Mouse (Mus musculus) spleen, postnatal 14 days (tissue): Measurements from ENCODE around the gene Dcaf6.

ENCODE experiments used
- DNase-seq, 2 experiments: peaks; one replicate each; pipeline ENCODE4 v3.0.0; 2021 to 2022; ENCODE audit warnings: low spot score in 2 of 2

The Dcaf6 gene

DNA sequence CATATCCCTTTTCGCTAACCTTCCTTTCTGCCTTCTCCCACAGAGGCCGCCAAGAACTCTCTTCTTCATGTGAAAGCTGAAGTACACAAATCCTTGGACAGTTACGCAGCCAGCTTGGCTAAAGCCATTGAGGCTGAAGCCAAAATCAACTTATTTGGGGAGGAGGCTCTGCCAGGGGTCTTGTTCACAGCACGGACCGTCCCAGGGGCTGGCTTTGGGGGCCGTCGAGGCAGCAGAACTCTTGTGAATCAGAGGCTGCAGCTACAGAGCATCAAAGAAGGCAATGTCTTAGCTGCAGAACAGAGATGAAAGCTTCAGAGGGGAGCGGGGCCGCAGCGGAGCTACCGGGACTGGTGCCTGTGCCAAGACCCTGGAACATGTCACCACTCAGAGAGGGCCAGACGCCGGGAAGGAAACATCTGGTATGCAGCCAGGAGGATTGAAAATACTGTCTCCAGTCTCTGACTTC is 138.8 kb downstream of the Dcaf6 start:
- no peak for DNase-seq

DNA sequence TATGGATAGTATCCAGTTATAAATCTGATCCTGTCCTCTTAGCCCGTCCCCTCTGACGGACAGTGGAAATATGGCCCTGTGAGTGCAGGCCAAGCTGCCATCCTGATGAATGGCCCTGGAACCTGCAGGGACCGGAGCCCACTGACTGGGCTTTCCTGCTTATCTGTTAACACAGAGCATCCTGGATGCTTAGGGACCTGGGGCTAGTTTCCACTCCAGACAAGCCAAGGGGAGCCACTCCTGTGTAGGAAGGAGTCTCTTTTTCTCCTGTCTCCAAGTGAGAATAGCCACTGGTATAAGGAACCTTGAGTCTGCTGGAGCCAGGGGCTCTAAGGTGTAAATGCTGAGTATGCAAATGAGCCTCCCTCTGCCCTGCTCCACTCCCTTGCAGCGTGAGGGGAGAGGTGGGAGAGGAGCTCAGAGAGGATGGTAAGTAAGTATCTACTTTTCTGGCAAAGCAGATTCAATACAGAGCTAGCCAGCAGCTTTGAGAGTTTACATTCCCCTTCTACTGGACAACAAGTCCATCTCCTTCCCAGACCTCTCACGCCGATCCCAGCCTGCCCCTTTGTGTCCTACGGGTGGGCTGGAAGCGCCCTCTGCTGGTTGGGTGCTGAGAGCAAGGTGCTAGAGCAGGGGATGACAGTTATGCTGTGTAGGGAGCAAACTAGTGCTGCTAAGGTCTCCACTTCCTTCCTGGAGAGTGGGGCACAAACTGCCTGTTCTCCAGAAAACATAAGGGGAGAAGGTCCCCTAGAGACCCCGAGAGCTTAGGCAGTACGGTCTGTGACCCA is 139.9 kb downstream of the Dcaf6 start:
- DNase-seq = peak; percentile 46 to 62

DNA sequence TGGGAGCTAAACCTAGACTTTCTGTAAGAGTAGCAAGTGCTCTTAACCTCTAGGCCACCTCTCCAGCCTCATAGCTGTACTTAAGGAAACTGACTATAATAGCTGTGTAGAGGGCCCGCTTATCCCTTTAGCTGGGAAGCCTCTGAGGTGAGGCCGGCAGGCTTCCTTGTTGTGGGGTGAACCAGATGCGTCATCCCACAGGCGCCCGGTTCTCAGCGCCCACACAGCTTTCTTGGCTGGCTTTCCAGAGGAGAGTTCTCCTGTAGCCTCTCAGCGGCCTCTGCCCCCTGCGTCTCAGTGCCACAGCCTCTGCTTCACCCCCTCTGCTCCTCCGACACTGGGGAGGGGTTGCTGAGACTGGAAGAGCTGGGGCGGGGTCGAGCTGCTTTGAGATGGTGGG is 143.9 kb downstream of the Dcaf6 start:
- DNase-seq = no peak

DNA sequence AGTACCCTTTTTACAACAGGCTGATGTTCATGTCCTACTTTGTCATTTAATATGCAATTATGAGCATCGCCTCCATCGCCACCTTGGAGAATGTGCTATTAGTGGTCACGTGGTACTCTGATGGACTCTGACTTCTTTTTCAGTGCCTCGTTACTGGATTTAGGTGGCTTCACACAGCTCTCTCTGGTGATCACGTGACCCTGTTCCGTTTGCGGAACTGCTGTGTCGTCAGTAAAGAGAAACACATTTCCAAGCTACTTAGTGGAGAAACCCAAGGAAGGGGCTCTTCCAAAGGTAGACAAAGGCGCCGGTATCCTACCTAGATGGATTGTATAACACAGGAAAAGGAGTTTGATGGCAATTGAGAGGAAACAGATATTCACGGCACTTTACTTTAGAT is 152.1 kb downstream of the Dcaf6 start:
- DNase-seq = no peak

DNA sequence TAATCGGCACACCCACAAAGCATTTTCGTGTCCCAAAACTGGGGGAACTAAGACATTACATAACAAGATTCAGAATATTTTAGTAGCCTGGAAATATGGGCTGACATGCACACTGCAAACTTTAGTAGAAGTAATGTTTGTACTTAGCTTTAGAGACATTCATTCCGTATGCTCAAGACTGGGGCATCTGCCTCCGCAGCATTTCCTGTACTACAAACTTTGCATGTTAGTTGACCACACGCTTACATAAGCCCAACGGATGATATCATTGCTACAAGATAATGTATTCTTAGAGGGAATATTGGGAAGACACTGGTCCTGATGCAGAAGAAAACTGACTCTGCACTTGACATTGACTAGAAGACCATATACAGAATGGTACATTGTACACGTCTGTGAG is 155.9 kb downstream of the Dcaf6 start:
- no peak for DNase-seq

DNA sequence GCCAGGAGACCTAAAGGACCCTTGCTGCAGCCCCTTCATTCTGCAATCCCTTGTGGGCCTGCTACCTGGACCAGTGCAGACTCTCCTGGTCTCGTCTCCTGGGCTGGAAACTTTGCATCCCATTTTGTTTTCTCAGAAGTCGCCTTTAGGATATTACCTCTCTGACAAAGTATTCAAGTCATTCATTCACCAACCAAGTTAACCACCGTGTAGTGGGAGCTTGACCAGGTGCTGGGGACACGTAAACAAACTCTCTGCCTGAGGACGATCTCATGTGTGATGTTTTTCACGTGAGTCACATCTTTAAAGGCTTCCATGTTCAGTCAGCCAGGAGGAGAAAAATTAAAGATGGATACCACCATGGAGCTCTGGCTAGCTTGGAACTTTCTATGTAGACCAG is 157.1 kb downstream of the Dcaf6 start:
- DNase-seq = no peak

DNA sequence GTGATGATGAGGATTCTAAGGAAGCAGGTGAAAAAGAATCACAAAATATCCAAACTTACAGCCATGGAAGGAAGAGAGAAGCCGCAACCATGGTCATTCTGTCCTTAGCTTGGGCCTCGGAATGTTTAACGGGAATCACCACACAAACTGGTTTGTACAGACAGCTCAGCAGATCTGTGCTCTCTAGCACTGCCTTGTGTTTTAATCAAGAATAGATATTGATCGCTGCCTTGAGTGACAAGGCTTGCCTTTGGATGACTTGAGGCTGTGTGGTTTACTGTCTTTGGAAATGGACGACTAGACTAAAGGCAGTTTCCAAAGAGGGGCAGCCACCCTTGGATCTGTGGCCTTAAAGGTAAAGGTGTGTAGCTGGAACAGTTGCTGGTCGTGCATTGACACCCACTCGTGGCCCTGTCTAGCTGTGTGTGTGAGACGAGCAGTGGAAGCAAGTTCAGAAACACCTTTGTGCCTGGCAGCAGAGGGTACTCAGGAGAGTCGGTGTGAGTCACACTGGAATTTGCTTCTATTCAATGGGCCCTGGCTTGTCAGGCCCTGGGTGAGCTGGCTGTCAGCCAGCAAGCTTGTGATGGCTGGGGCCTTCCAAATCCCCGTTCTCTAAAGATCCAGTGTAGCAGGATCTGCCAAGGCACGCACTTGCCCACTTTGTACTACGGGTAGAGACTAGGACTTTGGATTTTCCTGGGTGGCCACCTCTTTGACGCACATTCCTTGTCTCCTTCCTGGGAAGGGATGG is 157.6 kb downstream of the Dcaf6 start:
- no peak for DNase-seq

DNA sequence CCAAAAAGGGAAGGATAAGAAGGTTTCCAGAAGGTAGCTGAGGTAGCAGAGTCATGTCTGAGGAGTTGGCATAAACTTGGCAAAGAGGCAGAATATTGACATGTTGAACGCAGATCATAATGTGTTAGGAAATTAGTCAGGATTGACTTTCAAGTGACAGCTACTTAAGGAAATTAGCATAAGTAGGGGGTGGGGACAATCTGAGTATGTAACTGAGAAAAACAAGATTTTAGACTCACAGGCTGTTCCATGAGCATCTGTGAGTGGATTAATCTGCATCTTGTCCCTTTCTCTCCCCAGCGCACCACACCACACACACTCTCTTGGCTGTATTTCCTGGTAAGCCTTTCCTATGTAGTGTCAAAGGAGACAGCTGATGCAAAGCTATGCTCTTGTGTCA is 158.7 kb downstream of the Dcaf6 start:
- DNase-seq = no peak

DNA sequence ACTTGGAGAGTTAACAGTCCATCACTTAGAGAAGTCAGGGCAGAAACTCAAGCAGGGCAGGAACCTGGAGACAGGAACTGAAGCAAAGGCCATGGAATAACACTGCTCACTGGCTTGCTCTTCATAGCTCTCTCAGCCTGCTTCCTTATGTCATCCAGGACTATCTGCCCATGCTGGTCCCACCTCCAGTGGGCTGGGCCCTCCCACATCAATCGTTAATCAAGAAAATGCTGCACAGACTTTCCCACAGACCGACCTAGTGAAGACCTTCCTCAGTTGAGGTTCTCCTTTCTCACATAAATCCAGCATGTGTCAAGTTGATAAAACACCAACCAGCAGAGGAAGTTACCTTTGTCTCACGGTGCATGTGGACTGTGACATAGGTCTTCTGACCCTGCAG is 159.2 kb downstream of the Dcaf6 start:
- DNase-seq = no peak

DNA sequence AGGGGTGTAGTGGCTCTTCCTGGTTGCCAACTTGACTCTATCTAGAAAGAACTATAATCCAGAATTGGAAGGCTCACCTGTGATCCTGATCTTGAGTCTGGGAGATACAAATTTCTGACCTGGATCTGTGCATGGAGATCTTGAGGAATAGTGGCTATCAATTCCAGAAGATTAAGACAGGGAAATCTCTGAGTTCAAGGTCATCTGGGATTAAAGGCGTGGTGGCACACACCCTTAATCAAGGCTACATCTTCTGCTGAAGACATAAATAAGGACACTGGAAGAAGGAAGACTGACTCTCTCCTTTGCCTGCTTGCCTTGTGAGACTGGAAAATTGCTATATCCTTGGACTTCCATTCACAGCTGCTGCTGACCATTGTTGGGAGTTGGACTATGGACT is 164.8 kb downstream of the Dcaf6 start, which contains the start of gene Gpr161:
TSS of gene Gpr161 (plus strand) at position 301 of the 400 bp plus-strand sequence.
- no peak for DNase-seq

DNA sequence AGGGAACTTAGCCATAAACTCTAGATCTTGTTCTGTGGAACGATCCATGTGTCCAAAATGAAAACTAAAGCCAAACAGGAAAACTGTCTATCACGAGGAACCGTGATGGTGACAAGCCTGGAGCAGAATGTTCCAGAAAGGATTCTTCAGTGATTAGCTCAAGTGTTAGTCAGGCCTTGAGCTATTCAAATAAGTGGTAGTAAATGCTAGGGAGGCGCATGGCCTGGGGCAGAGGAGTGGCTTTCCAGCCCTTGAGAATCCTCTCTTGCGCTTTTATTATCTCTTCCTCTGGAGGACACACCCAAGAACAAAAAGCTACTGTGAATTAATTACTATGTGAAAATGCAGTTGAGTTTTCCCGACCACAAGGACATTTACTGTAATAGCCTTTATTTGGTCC is 168.7 kb downstream of the Dcaf6 start:
- DNase-seq = no peak

DNA sequence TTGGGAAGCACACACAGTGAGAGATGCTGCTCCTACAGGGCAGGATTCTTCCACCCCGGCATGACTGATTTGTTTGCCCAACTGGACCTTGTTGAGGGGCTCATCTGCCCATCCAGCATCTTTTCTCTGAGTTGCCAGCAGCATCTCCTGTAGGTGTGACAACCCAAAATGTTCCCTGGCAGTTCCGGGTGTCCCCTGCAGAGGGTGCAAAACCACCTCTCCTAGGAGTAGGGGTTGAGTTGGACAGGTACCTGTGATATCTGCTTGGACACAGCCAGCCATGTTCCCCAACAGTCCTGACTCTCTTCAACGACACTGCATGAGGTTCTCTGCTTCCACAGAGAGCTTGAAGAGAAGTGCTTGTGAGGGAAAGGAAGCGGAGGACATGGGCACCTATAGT is 170.4 kb downstream of the Dcaf6 start:
- DNase-seq = peak in 1 of 2 experiments; percentile 35

DNA sequence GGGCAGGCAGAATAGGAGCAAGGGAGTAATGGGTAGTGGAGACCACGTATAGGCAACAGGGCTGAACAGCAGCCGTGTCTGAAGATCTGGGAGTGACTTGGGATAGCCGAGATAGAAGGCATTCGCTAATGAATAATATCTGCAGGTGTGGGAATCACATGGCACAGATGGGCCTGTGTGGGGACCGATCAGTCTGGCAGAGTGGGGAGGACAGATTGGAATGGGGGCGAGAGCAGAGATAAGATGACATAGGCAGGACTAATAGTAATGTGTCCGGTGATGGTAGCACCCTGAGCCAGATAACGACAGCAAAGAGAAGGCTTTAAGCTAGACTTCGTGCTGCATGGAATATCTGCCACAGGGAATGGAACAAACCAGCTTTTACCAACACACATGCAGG is 172.1 kb downstream of the Dcaf6 start:
- no peak for DNase-seq

DNA sequence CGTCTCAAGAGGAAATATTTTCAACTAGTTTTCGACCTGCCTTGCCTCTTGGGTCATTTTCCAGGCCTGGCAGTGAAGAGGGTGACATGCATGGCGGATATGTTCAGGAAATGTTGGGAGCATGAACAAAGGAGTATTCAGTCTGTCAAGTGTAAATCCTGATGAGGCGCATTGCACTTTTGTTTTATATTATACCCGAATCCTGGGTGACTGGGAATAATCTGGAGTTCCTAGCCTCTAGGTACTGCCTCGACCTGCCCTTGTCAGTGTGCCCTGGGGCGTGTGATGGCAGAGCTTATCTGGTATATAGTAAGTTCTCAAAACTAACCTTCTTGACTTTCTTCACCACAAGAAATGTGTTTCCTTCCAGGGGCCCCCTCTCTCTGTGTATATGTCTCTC is 176.2 kb downstream of the Dcaf6 start:
- DNase-seq = no peak

DNA sequence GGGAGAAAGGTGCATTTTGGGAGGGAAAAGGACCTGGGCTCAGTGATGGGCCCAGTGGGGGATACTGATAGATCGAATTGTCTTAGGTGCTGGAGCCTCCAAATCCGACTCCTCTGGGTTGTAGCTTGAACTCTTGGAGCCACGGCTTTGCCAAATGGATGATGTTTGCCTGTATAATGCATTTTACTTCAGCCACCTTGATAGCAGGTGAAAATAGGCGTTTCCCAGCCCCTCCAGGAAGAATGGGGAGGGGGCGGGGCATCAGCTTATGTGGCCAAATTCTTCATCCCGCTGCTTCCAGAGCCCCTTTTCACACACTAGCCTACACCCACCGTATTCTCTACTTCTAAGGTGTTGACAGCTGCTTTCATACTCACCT is 177.3 kb downstream of the Dcaf6 start:
- no peak for DNase-seq

DNA sequence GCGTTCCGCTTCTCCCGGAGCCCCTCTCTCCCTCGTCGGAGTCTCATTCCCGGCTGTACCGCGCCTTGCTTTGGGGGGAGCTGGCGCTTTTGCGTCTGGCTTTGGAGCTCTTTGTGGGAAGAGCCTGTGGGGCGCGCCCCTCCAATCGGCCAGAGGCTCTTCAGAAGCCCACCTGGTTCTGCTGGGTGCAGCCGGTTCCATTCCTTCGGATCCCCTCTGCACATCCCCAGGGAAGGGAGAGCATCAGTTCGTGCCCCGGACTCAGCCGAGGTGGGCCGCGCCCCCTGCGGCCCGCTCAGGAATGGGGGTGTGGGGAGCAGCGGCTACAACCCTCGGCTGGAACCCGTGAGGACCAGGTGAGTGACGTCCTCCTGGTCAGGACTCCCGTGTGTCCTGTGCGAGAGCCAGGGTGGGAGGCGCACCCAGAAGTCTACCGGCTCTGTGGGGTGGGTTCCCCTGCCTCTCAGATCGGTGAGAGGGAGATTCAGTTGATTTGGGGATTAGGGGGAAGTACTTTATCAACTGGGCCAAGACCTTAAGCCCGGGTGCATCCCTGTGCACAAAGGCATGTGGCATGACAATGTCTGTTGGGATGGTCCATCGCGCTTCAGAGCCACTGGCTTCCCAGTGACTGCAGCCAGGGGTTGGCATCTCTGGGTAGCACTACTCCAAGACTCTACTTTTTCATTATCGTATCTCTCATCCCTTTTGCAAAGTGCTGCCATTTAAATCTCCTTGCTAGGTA is 177.9 kb downstream of the Dcaf6 start:
- DNase-seq = no peak

DNA sequence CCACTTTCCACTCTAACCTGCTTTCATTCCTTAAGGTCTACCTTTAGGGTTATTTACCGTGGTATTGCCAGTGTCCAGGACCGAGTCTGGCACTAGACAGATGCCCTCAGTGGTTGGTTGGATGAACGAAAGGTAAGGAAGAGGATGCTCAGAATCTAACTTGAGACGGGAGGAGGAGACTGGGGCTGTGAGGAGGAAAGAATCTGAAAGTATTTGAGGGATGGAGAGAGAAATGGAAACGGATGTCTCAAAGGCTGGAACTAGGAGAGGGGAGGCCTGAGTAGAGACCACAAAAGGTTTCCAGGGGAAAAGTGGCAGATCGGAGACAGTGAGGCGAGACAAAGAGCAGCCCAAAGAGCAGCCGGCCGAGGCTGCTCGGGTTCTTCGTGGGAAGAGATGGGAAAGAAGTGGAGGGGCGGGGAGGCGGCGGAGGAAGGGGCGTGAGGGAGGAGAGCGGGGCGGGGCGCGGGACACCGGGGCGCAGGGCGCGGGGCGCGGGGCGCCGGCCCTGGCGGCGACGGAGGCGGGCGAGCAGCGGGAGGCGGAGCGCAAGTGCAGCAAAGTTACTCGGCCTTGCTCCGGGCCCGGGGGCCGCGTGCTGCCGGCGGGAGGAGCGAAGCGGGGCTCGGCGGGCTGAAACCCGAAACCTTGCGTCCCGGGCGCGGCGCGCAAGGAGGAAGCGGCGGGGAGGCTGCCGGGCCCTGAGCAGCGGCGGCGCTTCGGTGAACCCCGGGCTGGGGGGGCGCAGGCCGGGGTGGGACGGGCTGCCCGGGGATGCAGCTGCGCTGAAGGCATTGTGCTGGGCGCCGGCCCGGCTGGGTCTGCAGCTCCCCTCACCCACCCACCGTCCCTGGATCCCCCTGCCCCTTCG is 178.7 kb downstream of the Dcaf6 start:
- peak in 1 of 2 experiments; percentile 26 for DNase-seq

DNA sequence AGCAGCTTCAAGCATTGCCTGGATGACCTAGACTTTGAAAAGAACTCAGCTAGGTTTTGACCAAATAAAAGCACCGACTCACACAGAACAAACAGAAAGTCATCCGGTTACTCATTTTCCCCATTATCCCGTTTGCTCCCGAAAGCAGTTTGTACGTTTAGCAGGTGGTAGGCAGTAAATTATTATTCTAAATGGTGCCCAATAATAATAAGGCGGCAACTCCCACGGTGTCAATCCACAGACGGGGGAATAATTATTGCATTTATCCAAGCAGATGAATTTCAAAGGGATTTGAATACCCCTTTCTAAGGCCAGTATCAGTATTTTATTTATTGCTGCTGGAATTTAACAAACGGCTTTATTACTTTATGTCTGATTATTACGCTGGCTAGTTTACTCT is 179.5 kb downstream of the Dcaf6 start:
- no peak for DNase-seq
